Mouse (Mus musculus): Measurements from ENCODE around the gene Dph1.

Dph1 gene

DNA sequence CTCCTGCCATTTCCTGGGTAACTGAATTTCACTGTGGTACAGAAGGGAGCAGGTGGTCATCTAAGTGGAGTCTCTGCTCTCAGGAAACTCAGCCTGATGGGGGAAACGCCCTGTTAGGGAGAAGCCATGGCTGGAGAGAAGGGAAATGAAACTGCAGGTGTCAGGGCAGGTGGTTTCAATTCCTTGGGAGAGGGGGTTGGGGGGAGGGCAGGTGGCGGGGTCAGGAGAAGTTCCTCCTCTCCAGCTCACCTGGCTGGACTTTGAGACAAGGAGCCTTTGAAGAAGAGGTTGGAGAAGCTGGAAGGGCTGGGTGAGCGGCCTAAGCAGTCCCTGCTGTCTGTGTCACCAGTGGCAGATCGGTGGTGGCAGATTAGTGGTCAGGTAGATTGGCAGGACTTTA lies 15.3 kb upstream of the Dph1 start:
- intact Hi-C loops (cut with DNase I): no loop called here

DNA sequence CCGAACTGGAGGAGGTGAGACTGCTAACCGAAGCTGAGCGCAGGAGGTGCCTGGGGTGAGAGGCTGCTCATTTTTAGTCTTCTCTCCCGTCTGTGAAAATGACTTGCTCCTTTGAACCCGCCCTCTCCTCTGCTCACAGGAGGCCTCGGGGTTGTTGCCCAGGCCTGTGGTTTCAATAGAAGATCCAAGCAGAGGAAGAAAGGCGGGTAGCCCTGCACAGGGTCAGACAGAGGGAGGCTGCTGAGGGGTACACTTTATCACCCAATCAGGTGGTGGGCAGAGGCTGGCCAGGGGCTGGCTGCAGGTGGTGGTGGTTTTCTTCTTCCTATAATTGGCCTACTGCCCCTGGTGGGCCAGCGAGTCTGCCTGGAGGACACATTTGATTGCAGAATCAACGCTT lies 13.4 kb upstream of the Dph1 start:
- intact Hi-C loops (cut with DNase I): no loop called here

DNA sequence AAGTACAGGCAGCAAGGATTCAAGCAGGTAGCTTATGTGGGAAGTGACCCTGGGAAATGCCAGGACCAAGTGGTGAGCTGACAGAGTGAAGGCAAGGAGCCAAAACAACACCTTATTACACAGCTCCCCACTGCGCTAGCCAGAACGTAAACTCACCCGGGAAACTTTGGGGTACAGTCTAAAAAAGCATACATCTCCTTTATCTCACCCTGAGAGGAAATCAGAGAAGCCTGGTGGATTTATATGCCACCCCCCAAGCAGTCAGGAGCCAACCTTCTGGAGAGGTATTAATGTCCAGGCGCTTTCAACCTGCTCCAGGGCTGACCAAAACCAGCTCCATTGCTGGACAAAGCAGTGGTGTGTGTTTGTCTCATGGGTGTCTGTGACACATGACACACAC lies 12.9 kb upstream of the Dph1 start:
- intact Hi-C loops (cut with DNase I): no loop called here

DNA sequence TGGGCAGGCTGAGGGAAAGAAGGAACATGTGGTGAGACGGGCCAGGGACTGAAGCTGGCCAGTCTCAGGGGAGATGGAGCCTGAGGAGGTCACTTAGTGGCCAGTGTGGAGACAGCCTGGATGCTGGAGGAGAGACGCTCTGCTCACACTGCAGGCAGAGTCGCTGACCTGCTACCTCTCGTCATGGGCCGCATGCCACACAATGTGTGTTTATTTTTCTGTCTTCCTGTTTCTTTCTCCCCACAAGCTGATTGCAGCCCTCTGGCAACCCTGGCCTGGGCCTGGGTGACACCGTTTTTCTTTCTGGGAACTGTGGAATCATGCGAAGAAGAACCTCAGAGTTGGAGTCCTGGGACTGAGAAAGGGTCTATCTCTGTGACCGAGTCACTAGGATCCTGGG lies 10.7 kb upstream of the Dph1 start:
- intact Hi-C loops (cut with DNase I): no loop called here

DNA sequence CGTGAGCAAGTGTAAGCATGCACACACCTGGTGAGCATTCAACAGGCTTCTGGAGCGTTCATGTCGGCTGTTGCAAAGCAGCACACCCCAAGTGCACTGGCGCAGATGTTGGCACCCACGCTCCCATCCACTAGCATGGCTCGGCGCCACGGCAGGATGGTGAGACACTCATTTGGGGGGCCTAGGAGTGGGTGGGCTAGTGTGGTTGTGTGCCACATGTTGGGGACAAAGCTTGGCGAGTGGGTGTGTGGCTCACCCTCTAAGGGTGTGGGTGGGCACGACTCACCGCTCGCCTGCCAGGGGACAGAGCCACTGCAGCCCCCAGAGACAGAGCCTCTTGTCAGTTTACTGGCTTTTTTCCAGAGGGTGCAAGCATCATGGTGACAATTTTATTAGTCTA lies 9.9 kb upstream of the Dph1 start:
- intact Hi-C loops (cut with DNase I): no loop called here

DNA sequence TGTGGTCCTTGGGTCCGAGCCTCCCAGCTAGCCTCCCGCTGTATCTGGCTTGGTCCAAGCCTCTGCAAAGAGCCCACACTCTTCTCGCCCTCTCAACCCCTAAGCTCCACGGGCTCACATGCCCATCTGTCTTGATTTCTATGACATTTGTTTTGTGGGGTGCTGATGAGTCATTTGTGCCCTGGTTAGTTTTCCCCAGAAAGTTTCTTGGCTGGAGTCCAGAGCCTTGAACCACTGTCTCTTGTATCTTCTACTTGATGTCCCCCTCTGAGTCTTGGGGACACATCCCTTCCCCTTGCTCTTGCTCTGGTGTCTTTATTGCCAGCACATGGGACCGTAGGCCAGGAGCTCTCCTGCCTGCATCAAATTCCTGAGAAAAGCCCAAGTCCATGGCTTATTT lies 8.9 kb upstream of the Dph1 start:
- intact Hi-C loops (cut with DNase I): no loop called here

DNA sequence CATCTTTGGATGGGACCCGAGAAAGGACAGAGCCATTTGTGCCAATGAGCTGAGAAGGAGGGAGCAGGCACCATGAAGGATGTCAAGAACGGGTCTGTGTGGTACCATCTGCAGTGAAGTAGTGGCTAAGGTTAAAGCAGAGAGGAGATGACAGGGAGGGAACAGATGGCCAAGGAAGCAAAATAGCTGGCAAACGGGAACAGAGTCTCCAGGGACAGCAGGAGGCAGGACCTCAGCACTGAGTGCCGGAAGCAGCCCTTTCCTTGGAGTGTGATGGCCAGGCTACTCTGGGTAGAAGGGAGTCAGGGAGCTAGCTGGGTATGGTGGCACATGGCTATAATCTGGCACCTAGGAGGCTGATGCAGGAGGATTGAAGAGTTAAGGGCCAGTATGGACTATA lies 7.8 kb upstream of the Dph1 start:
- intact Hi-C loops (cut with DNase I): no loop called here

DNA sequence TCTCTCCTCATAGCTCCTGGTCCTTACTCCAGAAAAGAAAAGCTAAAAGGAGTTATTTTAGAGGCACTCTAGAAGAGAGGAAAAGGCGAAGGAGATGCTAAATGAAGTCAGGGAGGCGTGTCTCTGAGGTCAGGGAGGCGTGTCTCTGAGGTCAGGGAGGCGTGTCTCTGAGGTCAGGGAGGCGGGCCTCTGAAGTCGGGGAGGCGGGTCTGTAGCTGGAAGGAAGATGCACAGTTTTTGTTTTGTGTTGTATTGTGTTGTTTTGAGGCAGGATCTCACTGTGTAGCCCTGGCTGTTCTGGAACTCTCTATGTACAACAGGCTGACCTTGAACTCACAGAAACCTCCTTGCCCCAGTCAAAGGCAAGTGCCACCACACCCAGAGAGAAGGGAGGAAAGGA lies 6.9 kb upstream of the Dph1 start:
- intact Hi-C loops (cut with DNase I): no loop called here

DNA sequence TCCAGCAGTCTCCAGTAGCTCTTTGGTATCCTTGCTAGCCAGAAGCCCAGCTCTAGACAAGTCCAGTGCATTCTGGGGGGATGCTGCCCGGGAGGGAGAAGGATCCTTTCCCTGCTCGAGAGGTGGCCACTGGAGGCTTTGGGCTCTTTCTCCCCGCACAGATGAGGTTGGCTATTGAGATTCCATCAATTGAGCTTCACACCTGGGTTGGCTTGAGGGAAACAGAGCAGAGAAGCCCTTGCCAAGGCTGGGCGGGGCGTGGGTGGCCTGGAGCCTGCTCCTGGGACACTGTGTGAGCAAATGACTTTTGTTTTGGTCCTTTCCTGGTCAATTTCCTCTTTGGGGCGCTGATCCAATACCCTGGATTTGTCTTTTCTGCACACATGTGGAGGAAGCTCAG lies 5.1 kb upstream of the Dph1 start:
- intact Hi-C loops (cut with DNase I): no loop called here

DNA sequence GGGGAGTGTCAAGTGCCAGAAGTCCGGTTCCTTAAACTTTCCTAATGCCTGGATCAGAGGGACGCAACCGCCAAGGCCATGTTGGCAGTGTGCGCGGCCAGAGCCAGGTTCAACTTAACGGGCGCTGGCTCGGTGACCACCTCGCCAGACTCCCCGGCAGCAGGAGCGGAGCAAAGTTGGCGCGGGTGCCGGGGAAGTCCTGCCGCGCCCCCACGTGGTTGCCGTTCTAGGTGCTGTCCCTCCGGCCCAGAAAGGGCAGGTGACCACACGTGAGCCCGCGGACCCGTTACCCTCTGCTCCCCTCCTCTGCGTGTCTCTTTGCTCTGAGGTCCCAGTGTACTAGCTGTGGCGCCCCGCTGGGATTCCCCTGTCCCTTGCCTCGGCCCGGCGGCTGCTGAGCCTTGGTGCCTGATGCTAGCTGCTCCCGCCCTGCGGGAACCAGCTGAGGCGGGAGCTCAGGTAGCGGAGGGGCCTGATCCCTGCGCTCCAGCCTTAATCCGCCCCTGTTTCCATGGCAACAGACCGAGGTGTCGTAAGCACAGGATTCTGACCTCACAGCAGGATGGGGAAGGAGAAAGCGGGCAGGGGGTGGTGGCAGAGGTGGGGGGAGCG lies 3.9 kb upstream of the Dph1 start:
- intact Hi-C loops (cut with DNase I): no loop called here

DNA sequence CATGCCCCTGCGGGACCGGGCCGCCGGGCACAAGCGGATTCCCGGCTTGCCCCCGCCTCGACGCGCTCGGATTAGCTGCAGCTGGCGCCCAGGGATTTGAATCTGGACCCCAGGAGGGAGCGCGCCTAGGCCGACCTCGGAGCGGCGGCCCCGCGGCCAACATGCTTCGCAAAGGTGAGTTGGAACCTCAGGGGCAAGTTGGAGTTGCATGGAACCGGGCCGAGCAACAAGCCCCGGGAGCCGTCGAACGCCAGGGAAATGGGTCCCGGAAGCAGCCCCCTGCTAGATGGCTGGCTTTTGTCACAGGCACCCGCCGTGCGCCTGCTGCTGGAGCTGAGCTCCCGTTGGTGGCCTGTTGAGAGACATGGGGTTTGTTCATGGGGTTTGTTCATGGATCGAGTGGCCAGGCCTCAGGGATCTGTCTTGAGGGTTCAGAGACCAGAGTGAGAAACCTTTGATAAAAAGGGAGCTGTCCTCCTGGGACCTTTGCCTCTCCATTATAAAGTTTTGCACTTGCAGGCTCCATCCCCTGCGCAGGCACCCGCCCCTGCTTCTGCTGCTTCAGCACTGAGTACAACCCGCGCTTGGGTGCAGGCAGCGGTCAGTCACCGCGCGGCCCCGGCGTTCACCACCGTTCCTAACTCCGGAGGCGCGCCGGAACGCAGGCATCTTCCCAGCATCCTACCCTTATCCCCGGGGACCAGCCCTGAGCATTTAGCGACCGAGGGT lies 3.2 kb upstream of the Dph1 start:
- intact Hi-C loops (cut with DNase I): no loop called here

DNA sequence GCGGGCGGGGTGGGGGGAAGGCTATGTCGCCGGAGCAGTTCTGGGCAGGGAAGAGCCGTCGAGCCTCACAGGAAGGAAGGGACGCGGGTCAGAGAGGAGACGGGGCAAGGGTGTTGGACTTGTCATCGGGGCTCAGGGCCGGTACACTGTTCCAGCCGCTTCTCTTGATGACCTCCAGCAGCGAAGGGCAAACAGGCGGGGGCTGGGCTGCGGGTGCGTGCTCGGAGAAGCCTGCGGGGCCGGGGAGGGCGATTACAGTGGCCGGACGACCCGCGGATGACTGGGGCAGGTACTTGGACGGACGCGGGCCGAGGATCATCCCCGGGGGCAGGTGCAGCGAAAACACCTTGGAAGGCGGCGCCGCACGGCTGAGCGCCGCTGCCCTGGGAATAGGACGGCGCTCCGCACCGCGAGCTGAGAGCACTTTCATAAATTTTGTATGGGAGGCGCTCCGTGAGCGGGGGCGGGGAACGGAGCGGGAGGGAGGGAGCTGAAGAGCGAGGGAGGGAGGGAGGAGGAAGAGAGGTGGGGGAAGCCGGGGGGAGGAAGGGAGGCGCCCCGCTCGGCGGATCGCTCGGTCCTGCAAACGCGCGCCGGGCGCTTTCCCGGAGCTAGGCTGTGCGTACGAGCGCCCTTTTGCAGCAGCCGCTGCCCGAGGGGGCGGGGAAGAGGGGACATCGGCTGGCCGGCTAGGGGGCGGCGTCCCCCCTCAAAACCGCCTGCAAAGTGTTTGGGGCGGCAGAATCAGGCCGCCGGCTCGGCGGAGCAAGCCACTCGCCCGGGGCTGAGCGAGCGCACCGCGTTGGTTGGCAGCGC lies 2.4 kb upstream of the Dph1 start, which contains the start of gene Rtn4rl1:
TSS of gene Rtn4rl1 (plus strand) at position 528 of the 816 bp plus-strand sequence.
- intact Hi-C loops (cut with DNase I): loop anchor here (2.0 kb wide), 2 partner anchors 45 to 97 kb away; no protein-coding TSS in a partner anchor

DNA sequence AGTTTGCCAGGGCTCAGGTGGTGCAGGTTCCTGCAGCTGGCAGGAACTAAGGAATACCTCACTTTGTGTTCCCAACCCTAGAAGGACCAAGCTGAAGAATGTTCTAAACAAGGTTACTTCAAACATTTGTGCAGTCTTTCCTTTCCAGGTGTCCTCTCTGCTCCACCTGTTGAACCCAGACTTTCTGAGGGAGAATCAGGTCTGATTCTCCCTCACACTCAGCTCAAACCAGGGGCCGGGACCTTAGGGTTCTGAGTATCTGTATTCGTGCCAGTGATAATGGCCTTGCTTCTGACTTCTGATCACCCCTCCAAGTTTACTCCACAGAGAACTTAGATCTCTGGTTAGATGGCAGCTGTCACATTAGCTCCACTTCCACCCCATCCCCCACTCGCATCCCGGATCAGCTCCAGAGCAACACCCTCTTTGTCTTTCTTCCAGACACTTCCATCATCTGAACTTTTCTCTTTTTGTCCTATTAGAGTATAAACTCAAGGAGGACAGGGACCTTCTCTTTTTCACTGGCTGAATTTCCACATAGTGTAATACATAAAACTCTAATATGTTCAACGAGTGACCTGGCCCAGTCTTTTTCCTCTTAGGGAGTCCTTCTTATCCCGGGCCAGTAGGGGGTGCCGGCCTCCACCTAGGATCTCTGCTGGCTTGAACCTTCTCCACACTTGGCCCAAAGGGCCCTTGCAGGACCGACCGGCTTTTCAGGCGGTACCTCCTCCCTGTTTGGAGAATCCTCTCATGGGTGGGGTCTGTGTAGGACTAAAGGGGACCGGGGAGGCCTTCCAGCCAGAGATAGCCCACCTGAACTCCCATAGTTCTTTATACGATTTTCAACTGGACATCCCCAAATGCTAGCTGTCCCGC lies 1.5 kb upstream of the Dph1 start:
- intact Hi-C loops (cut with DNase I): loop anchor here (2.0 kb wide), 2 partner anchors 46 to 98 kb away; no protein-coding TSS in a partner anchor

DNA sequence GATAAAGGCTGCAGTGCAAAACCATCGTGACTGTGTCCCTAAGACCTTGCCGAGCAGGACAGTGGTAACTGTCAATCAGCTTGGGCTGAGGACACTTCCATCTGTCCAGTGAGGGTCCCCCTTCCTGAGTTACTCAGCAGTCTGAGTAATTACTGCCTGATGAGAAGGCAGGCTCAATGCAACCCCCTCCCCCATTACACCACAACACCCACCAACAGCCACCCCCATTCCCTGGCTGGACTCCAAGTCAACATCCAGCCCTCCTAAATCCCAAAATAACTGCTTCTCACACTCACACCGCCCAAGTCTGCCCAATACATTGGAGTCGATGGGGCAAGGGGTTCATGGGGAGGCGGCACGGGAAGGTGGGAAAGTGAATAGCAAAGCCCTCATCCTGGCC lies 800 bp upstream of the Dph1 start:
- intact Hi-C loops (cut with DNase I): loop anchor here (2.0 kb wide), 2 partner anchors 47 to 99 kb away; no protein-coding TSS in a partner anchor

DNA sequence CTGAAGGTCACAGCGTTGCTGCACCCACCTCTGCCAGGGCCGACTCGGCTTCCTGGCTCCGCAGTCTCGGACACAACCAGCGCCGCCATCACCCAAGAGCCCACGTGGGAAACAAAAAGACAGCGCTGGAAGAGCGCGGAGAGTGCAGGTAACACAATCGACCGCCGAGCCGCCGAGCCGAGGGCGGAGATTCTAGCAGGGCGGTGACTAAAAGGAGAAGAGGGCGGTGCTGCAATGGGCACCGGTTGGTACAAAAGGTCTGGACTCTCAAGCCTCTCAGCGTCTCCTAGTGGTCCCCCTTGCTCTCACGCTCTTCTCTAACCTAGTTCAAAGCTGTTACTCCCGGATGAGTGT lies 693 bp downstream of the Dph1 start:
- intact Hi-C loops (cut with DNase I): no loop called here

DNA sequence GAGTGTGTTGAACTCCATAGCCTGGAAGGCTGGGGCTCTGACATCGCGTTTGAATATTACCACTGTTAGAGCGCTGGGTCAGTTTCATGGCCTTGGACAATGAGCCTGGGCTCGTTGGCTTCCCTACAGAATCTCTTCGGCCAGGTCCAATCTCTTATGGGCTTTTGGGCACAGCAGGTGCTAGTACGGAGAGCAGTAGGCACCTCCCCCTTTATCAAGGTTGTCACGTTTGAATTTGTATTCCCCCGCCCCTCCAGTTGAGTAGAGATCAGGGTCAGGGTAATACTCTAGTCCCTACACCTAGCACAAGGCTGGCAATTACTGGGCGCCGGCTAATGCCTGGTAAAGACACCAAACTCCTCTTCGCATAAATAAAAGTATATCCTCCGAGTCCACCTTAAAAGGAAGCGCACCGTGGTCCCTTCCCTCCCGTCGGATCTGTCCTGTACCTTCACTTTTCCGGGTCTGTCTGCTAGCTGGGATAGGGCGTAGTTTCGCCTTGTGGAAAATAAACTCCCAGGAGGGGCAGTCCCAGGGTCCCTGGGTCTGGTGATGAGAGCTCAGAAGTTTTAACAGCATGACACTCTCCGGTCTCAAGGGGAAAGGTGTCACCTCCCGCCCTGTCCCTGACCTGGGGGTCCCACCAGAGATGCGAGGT lies 1.2 kb downstream of the Dph1 start:
- intact Hi-C loops (cut with DNase I): loop anchor here (10.0 kb wide), 1 partner anchor 215 kb away; no protein-coding TSS in a partner anchor

DNA sequence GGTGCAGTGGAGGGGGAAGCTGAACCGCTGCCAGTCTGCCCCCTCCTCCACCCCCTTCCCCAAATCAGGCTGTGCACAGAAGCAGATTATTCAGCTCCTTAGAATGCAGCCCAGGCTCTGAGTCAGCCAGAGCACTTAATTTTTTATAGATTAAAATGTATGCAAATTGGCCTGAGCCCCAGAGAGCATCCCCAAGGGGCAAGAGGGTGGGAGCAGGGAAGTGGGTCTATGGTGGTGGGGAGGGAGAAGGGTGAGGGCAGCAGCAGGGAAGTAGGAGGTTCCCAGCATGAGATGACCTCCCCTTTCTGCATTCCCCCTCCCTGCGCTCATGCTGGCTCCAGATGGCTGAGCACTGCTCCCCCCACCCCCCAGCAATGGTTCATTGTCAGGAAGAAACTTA lies 6.1 kb downstream of the Dph1 start:
- intact Hi-C loops (cut with DNase I): loop anchor here (10.0 kb wide), 1 partner anchor 220 kb away; no protein-coding TSS in a partner anchor

DNA sequence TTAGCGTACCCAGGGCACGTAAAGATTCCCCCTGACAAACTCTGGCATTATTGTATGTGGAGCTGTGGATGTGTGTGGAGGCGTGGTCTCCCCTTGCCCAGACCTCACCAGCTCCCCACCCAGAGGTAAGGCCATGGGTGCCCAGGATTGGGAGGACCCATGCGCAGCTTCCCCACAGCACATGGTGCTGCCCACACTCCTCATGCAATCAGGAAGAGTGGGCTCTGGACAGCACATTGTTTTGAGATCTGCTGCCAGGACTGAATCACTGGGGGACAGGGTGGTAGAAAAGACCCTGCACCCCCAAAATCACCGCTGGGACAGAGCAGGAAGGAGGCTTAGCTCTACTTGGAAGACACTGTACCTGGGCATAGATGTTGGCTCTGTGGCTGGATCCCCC lies 6.5 kb downstream of the Dph1 start:
- intact Hi-C loops (cut with DNase I): loop anchor here (10.0 kb wide), 1 partner anchor 220 kb away; no protein-coding TSS in a partner anchor

DNA sequence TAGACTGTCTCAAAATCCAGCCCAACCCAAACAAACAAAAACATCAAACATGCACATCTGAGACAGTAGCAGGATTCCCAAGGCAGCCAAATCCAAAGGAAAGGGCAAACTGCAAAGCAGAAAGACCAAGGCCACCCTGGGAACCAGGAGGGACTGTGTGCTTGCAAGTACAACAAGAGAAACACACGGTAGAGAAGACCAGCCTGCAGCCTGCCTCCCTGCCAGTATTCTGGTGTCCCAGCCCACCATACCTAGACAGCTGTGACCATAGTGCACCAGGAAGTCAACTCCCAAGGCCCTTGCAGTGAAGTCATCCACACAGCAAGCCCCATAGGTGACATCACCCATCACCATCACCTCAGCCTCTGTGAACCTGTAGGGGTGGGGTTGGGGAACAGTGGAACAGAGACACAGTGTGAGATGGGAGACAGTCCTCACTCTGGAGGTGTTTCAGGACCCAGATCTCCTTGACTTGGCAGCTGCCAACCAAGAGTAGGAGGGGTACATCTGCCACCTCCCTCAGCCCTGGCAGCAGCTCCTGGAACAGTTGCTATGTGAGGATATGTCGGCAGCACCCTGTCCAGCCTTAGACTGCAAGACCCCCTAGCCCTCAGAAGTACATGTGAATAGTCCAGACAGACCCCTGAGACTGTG lies 7.0 kb downstream of the Dph1 start:
- intact Hi-C loops (cut with DNase I): loop anchor here (10.0 kb wide), 1 partner anchor 221 kb away; no protein-coding TSS in a partner anchor

DNA sequence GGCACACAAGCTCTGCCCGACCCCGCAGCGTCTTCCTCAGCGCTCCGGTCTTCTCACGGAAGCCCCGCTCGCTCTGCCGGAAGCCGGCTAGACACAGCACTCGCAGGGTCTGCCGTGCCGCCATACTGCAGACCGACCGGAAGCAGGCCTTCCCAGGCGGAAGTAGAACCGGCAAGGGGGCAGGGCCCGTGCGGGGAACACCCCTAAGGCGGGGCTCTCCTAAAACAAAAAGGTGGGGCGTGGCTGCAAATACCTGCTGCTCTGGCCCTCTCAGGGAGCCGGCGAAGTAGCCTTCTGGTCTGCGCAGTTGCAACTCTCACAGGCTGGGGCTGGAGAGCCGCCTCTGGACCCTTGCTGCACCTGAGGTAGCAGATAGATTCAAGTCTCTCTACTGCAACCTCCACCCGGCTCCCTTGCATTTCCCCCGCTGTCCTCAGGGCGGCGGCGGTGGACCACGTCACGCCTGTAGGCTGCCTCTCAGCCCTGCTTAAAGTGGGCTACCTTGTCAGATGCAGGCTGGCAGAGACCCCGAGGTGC lies 12.3 kb downstream of the Dph1 start, which contains the start of gene Ovca2:
TSS of gene Ovca2 (minus strand) at position 164 of the 537 bp plus-strand sequence.
- intact Hi-C loops (cut with DNase I): no loop called here
